Mouse (Mus musculus) brain, embryonic 14.5 days (tissue): ENCODE results near the gene Pou3f1.
"Not testable (repeated sequence)": the region's sequence is repeated elsewhere in the genome, so short reads cannot be mapped to it uniquely, and the experiment has no call there.

Source experiments
- CTCF ChIP-seq: fragments of 200-500 bp; IDR thresholded peaks from 2 replicates; pipeline ENCODE4 v1.5.1; 2012; ENCODE audit warnings: inconsistent platforms, mild to moderate bottlenecking, moderate library complexity, borderline replicate concordance; ENCODE audit not compliant: insufficient read depth, insufficient read length; ENCODE audit errors: extremely low read depth
- POLR2A ChIP-seq: fragments of 200-500 bp; IDR thresholded peaks from 2 replicates; pipeline ENCODE4 v1.6.1; 2012; ENCODE audit warnings: mild to moderate bottlenecking, inconsistent platforms, borderline replicate concordance; ENCODE audit not compliant: poor library complexity, insufficient read depth, insufficient read length, severe bottlenecking; ENCODE audit errors: extremely low read depth

DNA sequence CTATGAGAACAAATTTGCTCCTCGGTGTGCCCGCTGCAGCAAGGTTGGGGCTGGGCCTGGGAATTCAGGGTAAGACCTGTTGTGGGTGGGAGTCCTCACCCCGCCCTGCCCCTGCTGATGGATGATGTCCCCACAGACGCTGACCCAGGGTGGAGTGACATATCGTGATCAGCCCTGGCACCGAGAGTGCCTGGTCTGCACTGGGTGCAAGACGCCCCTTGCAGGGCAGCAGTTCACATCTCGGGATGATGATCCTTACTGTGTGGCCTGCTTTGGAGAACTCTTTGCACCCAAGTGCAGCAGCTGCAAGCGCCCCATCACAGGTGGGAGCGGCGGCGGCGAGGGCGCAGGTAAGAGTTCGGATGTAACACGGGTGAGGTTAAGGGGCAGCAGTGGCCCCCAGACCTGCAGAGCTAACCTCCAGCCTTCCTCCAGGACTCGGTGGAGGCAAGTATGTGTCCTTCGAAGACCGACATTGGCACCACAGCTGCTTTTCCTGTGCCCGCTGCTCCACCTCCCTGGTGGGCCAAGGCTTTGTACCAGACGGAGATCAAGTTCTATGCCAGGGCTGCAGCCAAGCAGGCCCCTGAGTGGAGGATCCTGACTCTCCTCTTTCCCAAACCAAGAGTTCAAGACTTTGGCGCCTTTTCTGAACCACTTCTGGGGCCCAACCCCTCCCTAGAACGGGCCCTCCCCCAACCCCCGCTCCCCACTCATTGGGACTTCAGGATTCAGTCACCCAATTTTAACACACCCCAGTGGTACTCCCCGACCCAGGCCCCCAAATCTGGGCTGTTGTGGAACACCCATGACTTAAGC lies 51.0 kb downstream of the Pou3f1 start:
- not testable (repeated sequence) for TF ChIP-seq CTCF, POLR2A
